Mouse (Mus musculus) kidney, adult 2 months (tissue): Measurements from ENCODE around the gene Satb2. TPM values are rescaled to one million over a fixed set of nuclear protein-coding genes. Genes with fewer than 3 reads are reported as not detected.
A peak's percentile ranks its signal among the peaks of the same experiment; 100 is the strongest.

Experiments
- DNase-seq: peaks from one replicate; pipeline ENCODE4 v3.0.0; 2021
- H3K27ac ChIP-seq: fragments of 200-500 bp; 2 replicates; pipeline ENCODE4 v1.5.1; 2012; ENCODE audit warnings: low read depth, low read length, control low read depth, inconsistent platforms; ENCODE audit not compliant: insufficient read depth
- H3K27me3 ChIP-seq: fragments of 200-500 bp; replicated peaks from 2 replicates; pipeline ENCODE4 v1.6.1; 2012; ENCODE audit warnings: mild to moderate bottlenecking, moderate library complexity, low read length, inconsistent platforms; ENCODE audit not compliant: control insufficient read depth, insufficient read depth
- H3K36me3 ChIP-seq: fragments of 200-500 bp; 2 replicates; pipeline ENCODE4 v1.6.1; 2012; ENCODE audit warnings: mild to moderate bottlenecking, moderate library complexity, low read length, inconsistent platforms; ENCODE audit not compliant: control insufficient read depth, insufficient read depth
- H3K4me1 ChIP-seq: fragments of 200-500 bp; 2 replicates; pipeline ENCODE4 v1.6.1; 2011; ENCODE audit warnings: low read length; ENCODE audit not compliant: control insufficient read depth, insufficient read depth
- H3K4me3 ChIP-seq: fragments of 200-500 bp; 2 replicates; pipeline ENCODE4 v1.5.1; 2011; ENCODE audit warnings: mild to moderate bottlenecking, low read depth, low read length, control low read depth; ENCODE audit not compliant: insufficient read depth
- CTCF ChIP-seq: fragments of 200-500 bp; conservative IDR thresholded peaks from 2 replicates; pipeline ENCODE4 v1.5.1; 2011; ENCODE audit warnings: low read depth, mild to moderate bottlenecking, control low read depth, low read length, moderate library complexity, mixed read lengths; ENCODE audit not compliant: insufficient read depth, insufficient read length
- POLR2A ChIP-seq: fragments of 200-500 bp; IDR thresholded peaks from one replicate; pipeline ENCODE4 v1.6.1; 2011; ENCODE audit warnings: low read depth, low read length, control low read depth
- WGBS: fragments of 180-500 bp; shearing (Covaris S2); methylation state at CpG from one replicate; pipeline ENCODE4 v1.1.7; 2018; 5-methylcytosine and 5-hydroxymethylcytosine counted together
- polyA plus RNA-seq: library from polyadenylated mRNA; depleted of rRNA; stranded (reverse); fragments of >200 nt; gene quantifications from 2 replicates; pipeline ENCODE4 v1.2.3, GENCODE M21; 2012; rRNA removed

The Satb2 gene
- 4.7 and 5.4 TPM in 2 replicates for polyA plus RNA-seq

DNA sequence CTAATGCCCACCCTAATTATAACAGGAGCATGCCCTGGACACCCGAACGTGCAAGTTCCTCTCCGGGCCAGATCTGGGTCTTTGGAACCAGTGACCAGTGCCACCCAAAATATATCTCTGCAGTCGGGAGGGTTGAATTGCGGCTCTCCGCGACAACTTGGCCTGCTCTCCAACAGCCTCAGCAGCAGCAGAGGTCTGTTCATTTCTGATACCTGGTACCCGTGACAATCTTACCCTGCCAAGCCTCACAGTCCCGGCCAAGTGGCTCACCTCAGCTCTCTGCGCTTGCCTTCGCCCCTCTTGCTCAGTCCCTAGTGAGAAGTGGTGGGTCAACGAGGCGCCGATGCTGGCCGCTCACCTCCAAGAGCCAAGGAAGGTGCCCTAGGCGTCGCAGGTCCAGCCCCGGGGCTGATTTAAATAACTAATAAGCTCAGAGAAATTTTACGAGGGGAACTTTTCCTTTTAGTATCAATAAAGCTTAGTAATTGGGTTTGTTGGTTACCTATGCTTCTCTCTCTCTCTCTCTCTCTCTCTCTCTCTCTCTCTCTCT, at the start of gene Satb2:
TSS of gene Satb2 (minus strand) at position 500 of the 550 bp plus-strand sequence.
- 13% methylated on average over 19 of the region's 19 CpGs for WGBS
- DNase-seq: peak; percentile 23
- Histone ChIP-seq H3K27me3 (peaks cover 1% of the 10 kb centered on the region; the same call in 1 of the 2 replicates), H3K36me3 (no peaks in the 10 kb centered on the region), H3K4me1 (no peaks in the 10 kb centered on the region), H3K27ac (peak within 1 kb of the TSS; percentile 18; the same call in 1 of the 2 replicates), H3K4me3 (peak within 1 kb of the TSS; percentile 18)
- TF ChIP-seq POLR2A (no peak), CTCF (no peak)

DNA sequence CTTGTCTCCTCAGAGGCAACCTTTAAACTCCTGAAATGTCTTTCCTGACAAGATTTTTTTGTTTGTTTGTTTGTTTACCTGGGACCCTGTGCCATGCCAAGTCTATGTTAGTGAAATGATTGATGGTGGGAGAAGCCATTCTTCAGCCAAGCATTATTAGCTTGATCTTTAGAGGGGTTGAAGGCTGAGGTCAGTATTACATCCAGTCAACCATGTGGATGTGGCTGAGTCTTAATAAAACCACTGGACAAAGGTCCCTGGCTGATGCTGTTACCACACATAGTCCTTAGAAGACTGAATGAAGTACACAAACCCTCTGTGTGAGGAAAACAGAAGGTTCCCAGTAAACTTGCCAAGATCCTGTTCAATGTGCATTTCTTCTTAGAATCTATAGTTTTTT, 40.5 kb upstream of the Satb2 start:
- peak; percentile 82 for DNase-seq
- H3K4me1 ChIP-seq: no peaks in the 10 kb centered on the region; the same call in 1 of the 2 replicates
- H3K4me3 ChIP-seq: no peak overlapping the region
- TF ChIP-seq POLR2A: no peak
- TF ChIP-seq CTCF: no peak
- H3K36me3 ChIP-seq: no peaks in the 10 kb centered on the region
- H3K27me3 ChIP-seq: no peaks in the 10 kb centered on the region
- peak overlapping the region; percentile 92 for H3K27ac ChIP-seq

GRCm38 (mm10) chr1:57013856-57014255, 35.4 kb upstream of the Satb2 start:
- TF ChIP-seq CTCF: no peak
- no peak for TF ChIP-seq POLR2A
- Histone ChIP-seq H3K4me3 (no peak overlapping the region), H3K27ac (no peak overlapping the region), H3K27me3 (no peaks in the 10 kb centered on the region), H3K4me1 (no peaks in the 10 kb centered on the region), H3K36me3 (no peaks in the 10 kb centered on the region)
- no peak for DNase-seq

- Histone ChIP-seq H3K27me3 (no peaks in the 10 kb centered on the region), H3K27ac (no peak overlapping the region), H3K4me1 (no peaks in the 10 kb centered on the region), H3K4me3 (no peak overlapping the region), H3K36me3 (no peaks in the 10 kb centered on the region)
- WGBS: 78% methylated on average over 4 of the region's 4 CpGs
- TF ChIP-seq CTCF (no peak), POLR2A (no peak)
- DNase-seq: no peak
Observed at GRCm38 (mm10) chr1:57009171-57009570, 30.7 kb upstream of the Satb2 start.

GRCm38 (mm10) chr1:56995041-56995440, 16.6 kb upstream of the Satb2 start:
- Histone ChIP-seq H3K4me3 (no peak overlapping the region), H3K4me1 (no peaks in the 10 kb centered on the region), H3K27me3 (no peaks in the 10 kb centered on the region), H3K27ac (no peak overlapping the region), H3K36me3 (no peaks in the 10 kb centered on the region)
- 46% methylated on average over 2 of the region's 2 CpGs for WGBS
- TF ChIP-seq POLR2A: no peak
- TF ChIP-seq CTCF: peak; percentile 35; the same call in 1 of the 2 replicates
- DNase-seq: no peak

DNA sequence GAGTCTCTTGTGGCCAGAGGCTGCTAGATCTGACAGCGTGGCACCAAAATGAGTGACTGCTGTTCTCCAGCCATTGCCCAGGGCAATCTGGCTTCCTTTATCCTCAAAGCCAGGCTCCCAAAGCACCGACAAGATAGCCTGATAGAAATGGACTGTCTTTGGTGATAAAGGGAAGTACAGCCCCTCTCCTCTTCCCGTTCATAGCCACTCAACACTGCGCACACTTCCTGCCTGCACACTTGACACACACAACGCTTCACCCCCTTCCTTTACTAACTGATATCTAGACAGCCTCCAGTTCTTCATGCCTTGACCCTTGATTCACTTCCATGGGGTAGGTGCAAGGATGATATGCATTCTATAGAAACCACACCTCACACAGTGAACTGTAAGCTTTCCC, 13.9 kb upstream of the Satb2 start:
- Histone ChIP-seq H3K27ac (no peak overlapping the region), H3K4me3 (no peak overlapping the region), H3K36me3 (no peaks in the 10 kb centered on the region), H3K4me1 (no peaks in the 10 kb centered on the region), H3K27me3 (no peaks in the 10 kb centered on the region)
- TF ChIP-seq CTCF: no peak
- no peak for TF ChIP-seq POLR2A
- no peak for DNase-seq
- WGBS: 68% methylated on average over 5 of the region's 5 CpGs

- H3K4me1 ChIP-seq: no peaks in the 10 kb centered on the region
- H3K36me3 ChIP-seq: no peaks in the 10 kb centered on the region
- no peak for TF ChIP-seq POLR2A
- peak; percentile 51 for TF ChIP-seq CTCF
- H3K27me3 ChIP-seq: no peaks in the 10 kb centered on the region
- 60% methylated on average over 4 of the region's 4 CpGs for WGBS
- DNase-seq: peak; percentile 56
- no peak overlapping the region for H3K4me3 ChIP-seq
- H3K27ac ChIP-seq: no peak overlapping the region
Observed at GRCm38 (mm10) chr1:56991613-56992012, 13.2 kb upstream of the Satb2 start.

DNA sequence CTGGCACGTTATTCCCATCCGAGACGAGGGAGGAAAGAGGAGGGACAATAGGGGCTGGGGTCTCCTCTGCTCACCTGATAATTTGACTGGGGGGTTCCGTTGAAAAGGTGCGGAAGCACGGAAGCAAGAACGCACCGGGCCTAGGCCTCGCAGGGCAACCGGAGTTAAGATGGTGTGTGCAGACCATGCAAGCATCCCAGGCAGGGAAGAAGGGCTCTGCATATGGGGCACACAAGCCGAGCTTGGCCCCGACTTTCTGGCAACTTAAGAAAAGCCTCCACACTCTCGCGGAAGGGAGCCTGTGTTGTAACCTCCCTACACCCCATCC, 6.0 kb upstream of the Satb2 start:
- no peaks in the 10 kb centered on the region for H3K4me1 ChIP-seq
- H3K4me3 ChIP-seq: no peak overlapping the region
- TF ChIP-seq CTCF (no peak), POLR2A (no peak)
- no peaks in the 10 kb centered on the region for H3K36me3 ChIP-seq
- no peak overlapping the region for H3K27ac ChIP-seq
- DNase-seq: no peak
- no peaks in the 10 kb centered on the region for H3K27me3 ChIP-seq
- 25% methylated on average over 14 of the region's 14 CpGs for WGBS
